Mouse (Mus musculus): ENCODE measurements around the gene Ccl7. TPM values are rescaled to one million over a fixed set of nuclear protein-coding genes. Genes with fewer than 3 reads are reported as not detected.

Ccl7 gene
- polyA plus RNA-seq, 1 experiment from 2014 or later = 0.78 TPM

DNA sequence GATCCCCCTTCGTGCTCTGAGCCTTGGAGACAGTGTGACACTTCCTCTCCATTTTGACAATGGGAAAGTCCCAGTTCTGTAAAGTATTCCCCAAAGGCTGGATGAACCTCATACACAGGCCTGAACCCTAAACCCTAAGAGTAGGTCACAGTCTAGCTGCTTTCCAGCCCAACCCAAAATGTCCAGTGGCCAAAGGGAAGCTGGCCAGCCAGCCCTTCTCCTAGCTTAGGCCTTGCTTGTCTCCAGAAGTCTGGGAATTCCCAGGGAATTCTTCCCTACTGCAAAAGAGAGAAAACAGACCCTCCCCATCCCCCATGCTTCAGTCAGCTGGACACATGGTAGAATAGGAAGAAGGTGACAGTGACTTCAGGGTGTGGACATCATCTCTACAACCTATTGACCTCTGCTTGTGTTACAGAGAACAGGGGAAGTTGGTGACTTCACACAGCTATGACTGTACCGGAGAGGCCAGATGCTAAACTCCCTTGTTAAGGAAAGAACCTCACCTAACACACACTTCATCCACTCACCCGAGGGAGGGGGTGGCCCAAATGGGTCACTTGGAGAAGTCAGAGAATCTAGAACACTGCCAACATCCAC is 29.2 kb upstream of the Ccl7 start:
- no peak overlapping the region for H3K9ac ChIP-seq
- no peak for ATAC-seq (ENCODE audit: low FRiP score, low read depth)
- no peaks in the 10 kb centered on the region for H3K4me1 ChIP-seq (replicated peaks)
- H3K27me3 ChIP-seq = no peaks in the 10 kb centered on the region
- no peaks in the 10 kb centered on the region for H3K9me3 ChIP-seq
- no peak overlapping the region for H3K27ac ChIP-seq (replicated peaks)
- H3K36me3 ChIP-seq = no peaks in the 10 kb centered on the region
- H3K4me2 ChIP-seq = no peak overlapping the region
- WGBS = 82% methylated on average over 3 of the region's 3 CpGs
- H3K4me3 ChIP-seq = no peak overlapping the region

DNA sequence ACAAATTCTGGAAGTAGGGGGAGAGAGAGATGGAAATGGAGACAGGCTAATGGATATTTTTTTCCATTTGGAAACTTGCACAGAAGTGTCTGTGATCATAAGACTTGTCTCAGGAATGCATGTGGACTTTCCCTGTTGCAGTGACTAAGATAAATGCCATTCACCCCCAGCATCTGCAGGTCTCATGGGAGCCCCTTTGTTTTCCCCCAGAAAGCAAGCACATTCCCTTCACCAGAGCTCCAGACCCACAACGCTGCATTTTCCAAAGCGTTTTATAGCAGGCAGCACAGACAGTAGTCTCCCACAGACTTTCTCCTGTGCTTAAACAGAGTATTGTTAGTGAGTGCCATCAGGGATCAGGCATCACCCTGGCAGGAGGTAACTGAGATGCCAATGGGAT is 26.1 kb upstream of the Ccl7 start:
- 29% methylated on average over 2 of the region's 2 CpGs for WGBS
- Histone ChIP-seq H3K36me3 (no peaks in the 10 kb centered on the region), H3K4me3 (no peak overlapping the region), H3K4me1 (replicated peaks) (no peaks in the 10 kb centered on the region), H3K4me2 (no peak overlapping the region), H3K9ac (no peak overlapping the region), H3K9me3 (no peaks in the 10 kb centered on the region), H3K27me3 (no peaks in the 10 kb centered on the region), H3K27ac (replicated peaks) (no peak overlapping the region)
- ATAC-seq (ENCODE audit: low FRiP score, low read depth) = no peak

DNA sequence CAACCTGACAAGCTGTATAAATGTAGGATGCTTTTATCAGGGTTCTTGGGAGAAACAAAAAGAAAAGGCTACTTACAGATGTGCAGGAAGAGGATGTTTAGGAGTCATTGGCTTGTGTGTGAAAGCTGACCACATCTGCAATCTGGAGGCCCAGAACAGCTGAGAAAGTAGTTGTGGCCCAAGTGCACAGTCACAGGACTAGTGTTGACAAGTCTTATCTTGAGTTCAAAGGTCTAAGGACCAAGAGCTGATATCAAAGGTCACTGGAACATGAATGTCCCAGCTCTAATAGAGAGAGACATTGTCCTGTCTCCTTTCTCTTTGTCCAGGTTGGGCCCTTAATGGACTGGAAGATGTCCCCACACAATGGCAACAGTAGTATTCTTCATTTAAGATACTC is 25.7 kb upstream of the Ccl7 start:
- no peak overlapping the region for H3K4me2 ChIP-seq
- H3K27ac ChIP-seq (replicated peaks) = no peak overlapping the region
- no peak for ATAC-seq (ENCODE audit: low FRiP score, low read depth)
- no peaks in the 10 kb centered on the region for H3K36me3 ChIP-seq
- no peak overlapping the region for H3K9ac ChIP-seq
- no peaks in the 10 kb centered on the region for H3K9me3 ChIP-seq
- no peaks in the 10 kb centered on the region for H3K4me1 ChIP-seq (replicated peaks)
- H3K4me3 ChIP-seq = no peak overlapping the region
- H3K27me3 ChIP-seq = no peaks in the 10 kb centered on the region

DNA sequence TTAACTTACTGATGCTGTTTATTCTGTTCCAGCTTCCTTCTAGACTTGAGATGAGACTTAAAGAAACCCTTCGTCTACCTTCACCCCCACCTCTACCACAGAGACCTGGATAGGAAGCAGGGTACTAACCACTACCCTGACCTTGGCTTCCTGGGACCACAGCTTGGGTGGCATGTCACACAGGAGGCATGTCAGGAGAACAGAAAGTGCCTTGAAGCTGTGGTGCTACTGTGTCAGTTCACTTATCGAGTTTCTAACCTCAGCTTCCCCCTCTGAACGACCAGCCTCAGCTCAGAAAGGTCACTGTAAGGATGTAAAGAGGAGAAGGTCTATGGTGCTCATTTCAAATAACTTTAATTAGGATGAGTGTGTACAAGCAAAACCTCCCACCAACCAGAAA is 24.1 kb upstream of the Ccl7 start:
- H3K27me3 ChIP-seq = no peaks in the 10 kb centered on the region
- no peak for ATAC-seq (ENCODE audit: low FRiP score, low read depth)
- no peak overlapping the region for H3K4me2 ChIP-seq
- no peak overlapping the region for H3K9ac ChIP-seq
- no peaks in the 10 kb centered on the region for H3K36me3 ChIP-seq
- no peaks in the 10 kb centered on the region for H3K4me1 ChIP-seq (replicated peaks)
- no peak overlapping the region for H3K4me3 ChIP-seq
- 77% methylated on average over 3 of the region's 3 CpGs for WGBS
- H3K9me3 ChIP-seq = no peaks in the 10 kb centered on the region
- no peak overlapping the region for H3K27ac ChIP-seq (replicated peaks)

DNA sequence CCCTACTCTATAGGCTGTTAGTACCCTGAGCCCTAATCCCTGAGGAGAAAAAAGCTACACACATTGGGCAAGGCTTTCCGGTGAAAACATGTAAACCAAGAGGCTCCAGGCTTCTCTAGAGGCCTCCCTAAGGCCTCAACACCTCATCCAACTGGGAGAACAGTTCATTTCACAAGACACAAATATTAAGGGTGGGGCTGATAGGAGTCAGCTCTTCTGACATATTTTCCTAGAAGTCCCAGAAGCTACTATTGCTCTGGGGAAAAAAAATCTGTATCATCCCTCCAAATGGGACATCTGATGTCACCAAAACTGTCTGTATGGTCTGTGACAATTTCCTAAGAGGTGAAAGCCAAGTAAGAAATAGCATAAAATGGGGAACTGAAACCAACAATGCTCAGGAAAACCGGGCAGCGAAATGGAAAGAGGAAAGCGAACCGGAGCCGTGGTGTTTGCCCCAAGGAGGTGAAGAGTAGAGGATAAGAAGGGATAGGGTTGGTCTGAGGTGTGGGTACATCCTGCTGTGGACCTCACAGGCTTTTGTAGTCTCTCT is 22.9 kb upstream of the Ccl7 start:
- no peaks in the 10 kb centered on the region for H3K4me1 ChIP-seq (replicated peaks)
- no peak overlapping the region for H3K4me3 ChIP-seq
- H3K4me2 ChIP-seq = no peak overlapping the region
- no peaks in the 10 kb centered on the region for H3K36me3 ChIP-seq
- H3K9ac ChIP-seq = no peak overlapping the region
- no peak for ATAC-seq (ENCODE audit: low FRiP score, low read depth)
- no peaks in the 10 kb centered on the region for H3K27me3 ChIP-seq
- WGBS = 95% methylated on average over 6 of the region's 6 CpGs
- no peaks in the 10 kb centered on the region for H3K9me3 ChIP-seq
- H3K27ac ChIP-seq (replicated peaks) = no peak overlapping the region

DNA sequence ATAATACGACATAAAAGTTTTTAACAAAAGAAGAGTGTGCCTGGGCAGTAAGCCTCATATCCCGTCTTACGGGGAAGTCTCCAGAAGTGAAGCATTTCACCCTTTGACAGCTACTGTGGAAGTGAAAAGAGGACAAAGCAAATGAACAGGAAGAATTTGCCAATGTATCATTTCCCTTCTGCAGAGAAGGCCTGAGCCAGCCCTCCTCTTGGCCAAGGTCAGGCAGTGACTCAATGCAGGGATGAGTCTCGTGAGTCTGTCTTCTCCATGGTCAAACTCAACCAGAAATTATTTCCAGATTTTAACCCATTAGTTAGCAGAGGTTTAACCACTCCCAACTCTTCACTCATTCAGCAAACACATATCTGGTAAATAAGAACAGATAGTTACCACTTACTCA is 21.7 kb upstream of the Ccl7 start:
- H3K9ac ChIP-seq = no peak overlapping the region
- H3K9me3 ChIP-seq = no peaks in the 10 kb centered on the region
- H3K27ac ChIP-seq (replicated peaks) = no peak overlapping the region
- no peaks in the 10 kb centered on the region for H3K36me3 ChIP-seq
- ATAC-seq (ENCODE audit: low FRiP score, low read depth) = no peak
- no peak overlapping the region for H3K4me3 ChIP-seq
- H3K27me3 ChIP-seq = no peaks in the 10 kb centered on the region
- 80% methylated on average over 4 of the region's 4 CpGs for WGBS
- H3K4me2 ChIP-seq = no peak overlapping the region
- H3K4me1 ChIP-seq (replicated peaks) = no peaks in the 10 kb centered on the region

DNA sequence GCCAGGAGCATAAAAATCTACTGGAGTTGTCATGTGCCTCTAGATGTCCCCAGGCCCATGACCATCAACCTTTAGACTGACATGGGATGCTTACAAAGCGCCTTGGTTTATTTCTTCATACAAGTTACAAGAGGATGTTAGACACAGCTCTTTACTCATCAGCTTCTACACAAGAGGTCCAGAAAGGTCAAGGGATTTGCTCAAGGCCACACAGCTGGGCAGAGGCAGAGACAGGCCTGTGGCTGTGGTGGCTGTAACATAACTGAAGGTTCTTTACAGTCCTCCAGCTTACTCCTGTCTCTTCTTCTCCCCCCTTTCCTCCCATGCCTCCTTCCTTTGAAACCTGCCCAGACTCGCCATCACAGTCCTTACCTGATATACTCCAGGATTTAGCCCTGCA is 15.3 kb upstream of the Ccl7 start:
- Histone ChIP-seq H3K9ac (no peak overlapping the region), H3K4me1 (replicated peaks) (peaks cover 13% of the 10 kb centered on the region), H3K36me3 (no peaks in the 10 kb centered on the region), H3K27ac (replicated peaks) (no peak overlapping the region), H3K4me2 (no peak overlapping the region), H3K9me3 (no peaks in the 10 kb centered on the region), H3K4me3 (no peak overlapping the region), H3K27me3 (no peaks in the 10 kb centered on the region)
- 87% methylated on average over 2 of the region's 2 CpGs for WGBS
- ATAC-seq (ENCODE audit: low FRiP score, low read depth) = no peak

DNA sequence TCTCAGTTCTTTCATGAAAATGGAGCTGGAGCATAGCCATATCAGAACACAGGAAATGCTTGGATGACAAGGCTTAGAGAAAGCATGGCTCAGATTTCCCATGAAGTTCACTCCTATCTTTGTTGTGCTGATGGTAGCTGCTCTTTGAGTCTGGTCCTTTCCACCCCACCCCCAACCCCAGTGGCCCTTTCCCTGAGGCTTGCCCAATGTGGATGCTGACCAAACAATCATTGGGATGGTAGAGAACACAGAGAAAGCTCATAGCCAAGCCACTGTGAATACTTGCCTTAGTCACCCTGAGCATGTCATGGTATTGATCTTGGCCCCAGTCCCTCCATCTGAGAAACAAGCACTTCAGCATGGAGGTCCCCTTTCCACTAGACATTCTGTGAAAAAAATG is 13.4 kb upstream of the Ccl7 start:
- H3K27me3 ChIP-seq = no peaks in the 10 kb centered on the region
- no peaks in the 10 kb centered on the region for H3K36me3 ChIP-seq
- H3K4me1 ChIP-seq (replicated peaks) = peaks cover 15% of the 10 kb centered on the region
- H3K4me2 ChIP-seq = no peak overlapping the region
- H3K4me3 ChIP-seq = no peak overlapping the region
- ATAC-seq (ENCODE audit: low FRiP score, low read depth) = no peak
- no peaks in the 10 kb centered on the region for H3K9me3 ChIP-seq
- no peak overlapping the region for H3K27ac ChIP-seq (replicated peaks)
- H3K9ac ChIP-seq = no peak overlapping the region

DNA sequence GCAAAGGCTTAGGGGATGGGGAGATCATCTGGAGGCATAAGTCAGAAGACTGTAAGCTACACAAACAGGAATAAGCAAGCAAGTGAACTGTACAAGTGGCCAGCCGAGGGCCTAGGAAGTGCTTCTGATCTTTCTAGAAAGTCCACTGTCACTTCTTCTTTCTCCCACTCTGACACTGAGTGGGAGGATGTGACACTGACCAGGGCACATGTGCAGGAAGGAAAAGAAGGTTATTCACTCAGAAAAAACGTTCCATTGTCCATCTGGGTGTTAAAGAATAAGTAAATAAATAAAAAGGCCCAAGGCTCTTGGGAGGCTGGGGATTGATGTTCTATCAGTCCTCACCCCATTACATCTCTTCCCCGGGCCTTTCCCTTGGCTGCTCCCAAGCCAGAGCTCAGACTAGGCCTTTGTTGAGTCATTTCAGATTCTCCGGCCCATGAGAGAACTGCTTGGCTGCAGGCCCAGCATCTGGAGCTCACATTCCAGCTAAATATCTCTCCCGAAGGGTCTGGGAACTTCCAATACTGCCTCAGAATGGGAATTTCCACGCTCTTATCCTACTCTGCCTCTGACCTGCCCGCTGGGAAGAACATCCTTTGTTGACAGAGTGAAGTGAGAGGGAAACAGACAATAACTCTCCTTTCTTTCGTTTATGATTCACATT is 12.7 kb upstream of the Ccl7 start:
- no peak for ATAC-seq (ENCODE audit: low FRiP score, low read depth)
- Histone ChIP-seq H3K9ac (no peak overlapping the region), H3K9me3 (no peaks in the 10 kb centered on the region), H3K27me3 (no peaks in the 10 kb centered on the region), H3K4me2 (no peak overlapping the region), H3K36me3 (no peaks in the 10 kb centered on the region), H3K27ac (replicated peaks) (peak overlapping the region; percentile 52), H3K4me3 (no peak overlapping the region), H3K4me1 (replicated peaks) (peaks cover 15% of the 10 kb centered on the region)
- WGBS = 23% methylated on average over 8 of the region's 8 CpGs

DNA sequence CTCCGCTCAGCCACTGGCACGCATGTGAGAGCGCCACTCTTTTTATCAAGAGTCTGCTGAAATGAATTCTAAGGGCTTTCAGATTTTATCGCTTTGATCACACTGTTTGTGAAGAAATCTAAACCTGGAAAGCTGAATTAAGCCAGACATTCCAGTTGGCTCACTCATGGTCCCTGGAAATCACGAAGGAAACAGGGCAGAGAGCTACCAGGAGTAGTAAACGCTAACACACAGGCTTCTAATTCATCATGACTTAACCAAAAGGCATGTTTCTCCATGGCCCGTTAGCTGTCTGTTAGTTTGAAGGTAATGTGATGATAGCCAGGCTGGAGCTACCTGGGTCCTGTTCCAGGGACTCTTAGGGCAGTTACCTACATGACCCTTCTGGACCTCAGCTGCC is 11.1 kb upstream of the Ccl7 start:
- Histone ChIP-seq H3K9me3 (no peaks in the 10 kb centered on the region), H3K27ac (replicated peaks) (no peak overlapping the region), H3K9ac (no peak overlapping the region), H3K4me2 (no peak overlapping the region), H3K36me3 (no peaks in the 10 kb centered on the region), H3K4me3 (no peak overlapping the region), H3K27me3 (no peaks in the 10 kb centered on the region), H3K4me1 (replicated peaks) (peaks cover 15% of the 10 kb centered on the region)
- no peak for ATAC-seq (ENCODE audit: low FRiP score, low read depth)
- WGBS = 91% methylated on average over 7 of the region's 7 CpGs

DNA sequence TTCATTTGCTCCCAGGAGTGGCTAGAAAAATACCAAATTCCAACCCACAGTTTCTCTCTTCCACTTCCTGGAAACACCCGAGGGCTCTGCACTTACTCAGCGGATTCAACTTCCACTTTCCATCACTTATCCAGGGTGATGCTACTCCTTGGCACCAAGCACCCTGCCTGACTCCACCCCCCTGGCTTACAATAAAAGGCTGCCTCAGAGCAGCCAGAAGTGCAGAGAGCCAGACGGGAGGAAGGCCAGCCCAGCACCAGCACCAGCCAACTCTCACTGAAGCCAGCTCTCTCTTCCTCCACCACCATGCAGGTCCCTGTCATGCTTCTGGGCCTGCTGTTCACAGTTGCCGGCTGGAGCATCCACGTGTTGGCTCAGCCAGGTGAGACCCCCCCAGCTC is 10.2 kb upstream of the Ccl7 start, which contains the start of gene Ccl2:
TSS of gene Ccl2 (plus strand) at position 216 of the 400 bp plus-strand sequence.
- WGBS = 29% methylated on average over 5 of the region's 5 CpGs
- Histone ChIP-seq H3K27me3 (no peaks in the 10 kb centered on the region), H3K36me3 (no peaks in the 10 kb centered on the region), H3K4me3 (no peak within 1 kb of the TSS), H3K27ac (replicated peaks) (no peak within 1 kb of the TSS), H3K4me1 (replicated peaks) (peaks cover 15% of the 10 kb centered on the region), H3K9me3 (no peaks in the 10 kb centered on the region), H3K4me2 (no peak within 1 kb of the TSS), H3K9ac (no peak within 1 kb of the TSS)
- peak; percentile 74 for ATAC-seq (ENCODE audit: low FRiP score, low read depth)

DNA sequence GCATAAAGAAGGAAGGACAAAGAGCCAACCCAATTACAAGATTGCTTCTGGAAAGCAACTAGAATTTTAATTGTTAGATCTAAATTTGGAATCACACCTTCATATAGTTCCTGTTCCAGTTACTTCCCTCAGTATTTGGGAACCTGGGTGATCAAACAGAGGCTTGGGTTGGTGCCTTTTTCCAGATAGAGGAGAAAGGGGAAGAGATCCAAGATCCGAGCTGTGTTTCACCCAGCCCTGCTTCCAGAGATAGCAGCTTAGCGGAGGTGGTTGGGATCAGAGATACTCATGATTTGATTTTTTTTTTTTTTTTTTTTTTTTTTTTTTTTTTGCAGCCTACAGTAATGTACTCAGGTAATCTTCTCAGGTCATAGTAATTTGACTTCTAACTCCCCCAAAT is 9.7 kb upstream of the Ccl7 start:
- H3K9me3 ChIP-seq = no peaks in the 10 kb centered on the region
- no peak overlapping the region for H3K27ac ChIP-seq (replicated peaks)
- no peak overlapping the region for H3K4me3 ChIP-seq
- no peak overlapping the region for H3K4me2 ChIP-seq
- ATAC-seq (ENCODE audit: low FRiP score, low read depth) = no peak
- no peaks in the 10 kb centered on the region for H3K27me3 ChIP-seq
- no peak overlapping the region for H3K9ac ChIP-seq
- peaks cover 15% of the 10 kb centered on the region for H3K4me1 ChIP-seq (replicated peaks)
- no peaks in the 10 kb centered on the region for H3K36me3 ChIP-seq
- 95% methylated on average over 2 of the region's 2 CpGs for WGBS

DNA sequence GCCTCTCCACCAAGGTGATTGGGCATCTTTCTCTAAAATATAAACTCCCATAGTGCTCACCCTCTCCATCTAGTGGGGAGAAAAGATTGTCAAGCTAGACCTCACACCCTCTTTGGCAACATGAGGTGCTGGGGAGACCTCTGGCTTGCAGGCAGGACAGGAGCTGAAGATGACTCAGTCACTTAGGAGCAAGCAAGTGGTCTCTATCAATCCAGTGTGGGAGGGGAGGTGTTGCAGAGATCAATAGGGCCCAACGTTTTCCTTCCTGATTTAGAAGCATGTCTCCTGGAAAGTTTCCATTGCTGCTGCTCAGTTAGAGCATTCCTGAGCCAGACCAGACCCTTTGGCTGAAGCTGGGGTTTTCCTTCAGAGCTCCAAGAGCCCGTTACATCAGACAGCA is 7.0 kb upstream of the Ccl7 start, which contains the start of gene Gm17268:
TSS of gene Gm17268 (minus strand) at position 28 of the 400 bp plus-strand sequence.
- ATAC-seq (ENCODE audit: low FRiP score, low read depth) = no peak
- Histone ChIP-seq H3K9me3 (no peaks in the 10 kb centered on the region), H3K9ac (no peak within 1 kb of the TSS), H3K4me2 (no peak within 1 kb of the TSS), H3K4me1 (replicated peaks) (0 out of 2 replicates have a peak, but pooled peaks cover 5% of the 10 kb centered on the region), H3K27ac (replicated peaks) (no peak within 1 kb of the TSS), H3K4me3 (no peak within 1 kb of the TSS), H3K27me3 (no peaks in the 10 kb centered on the region), H3K36me3 (no peaks in the 10 kb centered on the region)
- WGBS = 58% methylated on average over 2 of the region's 2 CpGs
